20 mouse cellular contexts compared by ENCODE assay signal in the genomic region with DNA sequence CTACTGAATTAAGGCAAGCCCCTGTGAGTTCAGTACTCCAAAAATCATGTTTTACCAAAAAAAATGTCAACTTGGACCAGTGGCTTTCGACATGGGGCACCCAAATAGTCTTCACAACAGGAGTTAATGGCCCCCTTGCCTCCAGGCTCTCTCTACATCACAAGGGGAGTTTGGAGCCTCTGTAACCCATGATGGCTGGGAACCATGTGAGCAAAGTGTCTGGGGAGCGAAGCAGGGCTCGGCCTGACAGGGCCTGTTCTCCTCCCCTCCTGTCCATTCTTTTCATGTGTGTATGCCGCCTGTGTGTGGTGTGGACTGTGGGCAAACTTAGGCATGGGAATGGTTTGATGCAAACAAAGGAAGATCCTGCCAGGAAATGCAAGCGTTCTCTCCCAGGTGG. TPM values are rescaled to one million over a fixed set of nuclear protein-coding genes. Genes with fewer than 3 reads are reported as not detected.
A peak's percentile ranks its signal among the peaks of the same experiment; 100 is the strongest.
DNase-seq lines count a peak whose midpoint lies in the region; ATAC-seq lines count a peak whose summit lies in the region.
"Had no signal": no experiment of that assay in that cellular context is flagged by ENCODE, and none has a peak within 500 bp of the region (broad histone marks: within the 10 kb centered on the region; RNA-seq: fewer than 3 reads in every experiment).

No protein-coding gene starts in this region.

- H3K27me3 ChIP-seq in heart, embryonic 10.5 days (ENCODE audit: insufficient read depth, poor library complexity, severe bottlenecking): no peaks in the 10 kb centered on the region
- H3K27me3 ChIP-seq in midbrain, embryonic 11.5 days (ENCODE audit: control insufficient read depth, insufficient read depth, low read length): no peaks in the 10 kb centered on the region
- no peaks in the 10 kb centered on the region for H3K27me3 ChIP-seq in midbrain, embryonic 15.5 days (replicated peaks)
- H3K27me3 ChIP-seq: CH12.LX, Patski had no signal

- peaks cover 76% of the 10 kb centered on the region for H3K36me3 ChIP-seq in heart, embryonic 10.5 days
- peaks cover 12% of the 10 kb centered on the region; the same call in 1 of the 2 replicates for H3K36me3 ChIP-seq in midbrain, embryonic 11.5 days (ENCODE audit: control insufficient read depth, insufficient read depth, low read length)
- H3K36me3 ChIP-seq in midbrain, embryonic 15.5 days (replicated peaks): peaks cover 37% of the 10 kb centered on the region

- peak; percentile 55 for DNase-seq in heart, adult 11 months
- no peak for DNase-seq in heart, adult 9 months (ENCODE audit: low spot score in 2 of 2)
- DNase-seq in heart, embryonic 10.5 days (ENCODE audit: low spot score): peak; percentile 71
- no peak for DNase-seq in heart, postnatal 36 days
- DNase-seq in midbrain, embryonic 11.5 days (ENCODE audit: low spot score, missing footprints): peak; percentile 57
- DNase-seq: adrenal gland, adult 2 months; adrenal gland, adult 8-10 months; adrenal gland, postnatal 10 days; adrenal gland, postnatal 14 days; adrenal gland, postnatal 25 days; adrenal gland, postnatal 36 days; B cell, adult 2 months; cerebellum, adult 11 months; cerebellum, adult 11-12 months; cerebellum, adult 18-20 months had no signal

- H3K9me3 ChIP-seq in heart, embryonic 10.5 days: peaks cover 5% of the 10 kb centered on the region; the same call in 1 of the 2 replicates
- peaks cover 3% of the 10 kb centered on the region; the same call in 1 of the 2 replicates for H3K9me3 ChIP-seq in midbrain, embryonic 11.5 days (ENCODE audit: control insufficient read depth, low read length)
- no peaks in the 10 kb centered on the region for H3K9me3 ChIP-seq in midbrain, embryonic 15.5 days

- H3K4me2 ChIP-seq in midbrain, embryonic 11.5 days: no peak overlapping the region
- H3K4me2 ChIP-seq in midbrain, embryonic 15.5 days: no peak overlapping the region

- ATAC-seq in midbrain, embryonic 11.5 days (ENCODE audit: low FRiP score): no peak
- no peak for ATAC-seq in midbrain, embryonic 15.5 days (replicated peaks)
- ATAC-seq: activated CD4-positive, CD25-positive, alpha-beta regulatory T cell, adult 4 months; CD4-positive, CD25-positive, alpha-beta regulatory T cell, adult 4 months; Patski had no signal

- no peak overlapping the region for H3K4me3 ChIP-seq in heart, embryonic 10.5 days
- H3K4me3 ChIP-seq in midbrain, embryonic 11.5 days (ENCODE audit: low read depth, low read length): no peak overlapping the region
- H3K4me3 ChIP-seq in midbrain, embryonic 15.5 days: no peak overlapping the region

- 92% methylated on average over 5 of the region's 5 CpGs for WGBS in heart, embryonic 10.5 days
- WGBS in midbrain, embryonic 11.5 days: 97% methylated on average over 5 of the region's 5 CpGs
- WGBS in midbrain, embryonic 15.5 days: 97% methylated on average over 5 of the region's 5 CpGs

- H3K27ac ChIP-seq in heart, embryonic 10.5 days: no peak overlapping the region
- H3K27ac ChIP-seq in midbrain, embryonic 11.5 days (ENCODE audit: low read depth, low read length): no peak overlapping the region
- no peak overlapping the region for H3K27ac ChIP-seq in midbrain, embryonic 15.5 days

- intact Hi-C loops in heart, postnatal 36 days (cut with DNase I): no loop called here

- no peaks in the 10 kb centered on the region for H3K4me1 ChIP-seq in heart, embryonic 10.5 days
- H3K4me1 ChIP-seq in midbrain, embryonic 11.5 days (ENCODE audit: control insufficient read depth, insufficient read depth, low read length): no peaks in the 10 kb centered on the region
- H3K4me1 ChIP-seq in midbrain, embryonic 15.5 days: no peaks in the 10 kb centered on the region

- no peak overlapping the region for H3K9ac ChIP-seq in midbrain, embryonic 11.5 days (ENCODE audit: low read length)
- H3K9ac ChIP-seq in midbrain, embryonic 15.5 days: no peak overlapping the region

RNA-seq across cellular contexts. Expression of gene Fbxo28, which starts 27.2 kb away (rescaled TPM):
- 14.6 and 19.0 TPM in 2 replicates for polyA plus RNA-seq in heart, embryonic 10.5 days (2016; fragmentation: Nextera tagmentation; extraction: Ambion mirVana)
- total RNA-seq in heart, postnatal 36 days (2021): 10 to 100 TPM; 22.8 to 24.4 TPM
- polyA plus RNA-seq in midbrain, embryonic 11.5 days (2014; fragmentation: Nextera tagmentation; extraction: Ambion mirVana): 29.7 and 32.1 TPM in 2 replicates
- 22.4 and 23.6 TPM in 2 replicates for polyA plus RNA-seq in midbrain, embryonic 15.5 days (2015; fragmentation: Nextera tagmentation; extraction: Ambion mirVana)

RNA-seq across cellular contexts. Expression of gene Degs1, which starts 31.6 kb away (rescaled TPM):
- polyA plus RNA-seq in heart, embryonic 10.5 days (2016; fragmentation: Nextera tagmentation; extraction: Ambion mirVana): 156 and 164 TPM in 2 replicates
- total RNA-seq in heart, postnatal 36 days (2021): 10 to 100 TPM; 59.2 to 60.7 TPM
- 68.5 and 76.2 TPM in 2 replicates for polyA plus RNA-seq in midbrain, embryonic 11.5 days (2014; fragmentation: Nextera tagmentation; extraction: Ambion mirVana)
- polyA plus RNA-seq in midbrain, embryonic 15.5 days (2015; fragmentation: Nextera tagmentation; extraction: Ambion mirVana): 68.7 and 69.8 TPM in 2 replicates

Comparison
In these comparisons a context has a peak if more than half of its experiments do, and no peak if none do; other contexts are left out.
1. DNase-seq: peak in heart, adult 11 months (single experiment), heart, embryonic 10.5 days (single experiment) and midbrain, embryonic 11.5 days (single experiment); none in heart, adult 9 months (0 of 2) and heart, postnatal 36 days (0 of 2).